Mouse (Mus musculus): ENCODE measurements around the gene Zfp787.
"Not testable (repeated sequence)": the region's sequence is repeated elsewhere in the genome, so short reads cannot be mapped to it uniquely, and the experiment has no call there.

Gene Zfp787

GRCm38 (mm10) chr7:6161541-6161940 lies 5.7 kb upstream of the Zfp787 start:
- peak; percentile 31 for DNase-seq

DNA sequence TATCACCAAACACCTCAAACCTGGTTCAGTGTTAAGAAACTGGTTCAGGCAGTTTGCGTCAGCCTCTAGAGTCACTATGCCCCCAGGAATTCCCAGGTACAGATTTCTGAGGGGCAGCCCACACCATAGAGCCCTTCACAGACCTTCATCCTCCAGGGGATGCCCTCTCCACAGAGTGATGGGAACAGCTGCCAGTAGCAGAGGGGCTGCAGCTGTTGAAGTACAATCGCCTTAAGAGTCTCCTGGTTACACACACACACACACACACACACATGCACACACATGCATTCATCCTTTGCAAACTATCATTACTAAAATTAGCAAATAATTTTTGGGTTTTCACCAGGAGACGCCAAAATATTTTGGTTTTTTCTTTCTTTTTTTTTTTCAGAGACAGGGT lies 3.8 kb upstream of the Zfp787 start:
- no peak for DNase-seq

GRCm38 (mm10) chr7:6157479-6157878 lies 1.7 kb upstream of the Zfp787 start:
- no peak for DNase-seq

GRCm38 (mm10) chr7:6156901-6157472 lies 1.2 kb upstream of the Zfp787 start:
- DNase-seq: no peak

- DNase-seq: peak; percentile 83
Observed at GRCm38 (mm10) chr7:6155031-6155872, 545 bp downstream of the Zfp787 start.

- no peak for DNase-seq
Observed at GRCm38 (mm10) chr7:6154164-6154563, 1.6 kb downstream of the Zfp787 start.

GRCm38 (mm10) chr7:6153131-6153530 lies 2.7 kb downstream of the Zfp787 start:
- DNase-seq: no peak

GRCm38 (mm10) chr7:6152036-6152435 lies 3.8 kb downstream of the Zfp787 start:
- DNase-seq: no peak

DNA sequence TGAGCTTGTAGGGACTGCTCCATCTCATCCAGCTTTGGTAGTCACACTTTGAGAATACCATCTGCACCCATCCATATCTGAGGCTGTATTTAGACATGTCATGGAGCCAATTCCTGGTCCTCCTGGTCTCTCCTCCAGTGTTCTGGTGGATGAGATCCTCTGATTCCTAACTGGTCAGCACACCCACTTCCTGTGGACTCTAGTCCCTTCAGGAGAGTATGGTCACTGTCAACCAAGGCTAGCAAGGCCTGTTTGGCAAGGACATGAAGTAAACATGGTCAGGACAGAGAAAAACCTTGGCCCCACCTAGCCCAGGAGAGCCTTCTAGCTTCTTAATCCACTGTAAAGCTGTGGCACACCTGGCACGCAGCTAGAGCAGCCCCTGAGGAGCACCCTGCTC lies 4.5 kb downstream of the Zfp787 start:
- no peak for DNase-seq

GRCm38 (mm10) chr7:6147688-6148087 lies 8.1 kb downstream of the Zfp787 start:
- DNase-seq: no peak

- DNase-seq: no peak
Observed at GRCm38 (mm10) chr7:6146982-6147325, 8.8 kb downstream of the Zfp787 start.

DNA sequence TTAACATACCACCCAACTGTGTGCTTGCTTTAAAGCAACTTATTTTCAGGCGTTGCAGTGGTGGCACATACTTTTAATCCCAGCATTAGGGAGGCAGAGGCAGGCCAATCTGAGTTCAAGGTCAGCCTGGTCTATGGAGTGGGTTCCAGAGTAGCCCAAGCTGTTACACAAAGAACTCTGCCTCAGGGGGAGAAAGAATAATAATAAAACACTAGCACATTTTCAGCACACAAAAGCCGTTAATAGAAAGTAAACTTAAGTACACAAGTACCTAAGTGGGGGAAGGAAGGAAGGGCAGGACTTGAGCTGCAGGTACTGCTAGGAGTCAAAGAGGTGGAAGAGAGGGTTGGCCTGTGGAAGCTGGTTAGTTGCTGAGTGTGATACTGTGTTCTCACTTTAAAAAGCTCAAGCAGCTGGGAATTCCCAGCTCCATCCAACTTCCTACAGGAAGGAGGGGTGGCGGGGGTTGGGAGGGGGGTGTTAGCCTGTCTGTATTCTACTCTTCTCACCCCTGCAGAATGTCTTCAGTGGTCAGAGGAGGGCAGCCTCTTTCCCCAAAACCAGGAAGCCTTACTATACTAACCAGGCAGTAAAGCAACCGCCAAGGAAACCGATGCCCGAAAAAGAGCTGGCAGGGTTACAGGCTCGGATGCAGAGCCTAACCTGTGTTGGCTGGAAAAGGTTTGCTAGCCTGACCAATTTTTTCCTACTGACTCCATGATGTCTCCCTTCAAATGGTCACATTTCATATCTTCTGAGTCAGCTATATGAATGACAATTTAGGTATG lies 9.4 kb downstream of the Zfp787 start:
- no peak for DNase-seq

GRCm38 (mm10) chr7:6145423-6146188 lies 10.2 kb downstream of the Zfp787 start:
- no peak for DNase-seq

DNA sequence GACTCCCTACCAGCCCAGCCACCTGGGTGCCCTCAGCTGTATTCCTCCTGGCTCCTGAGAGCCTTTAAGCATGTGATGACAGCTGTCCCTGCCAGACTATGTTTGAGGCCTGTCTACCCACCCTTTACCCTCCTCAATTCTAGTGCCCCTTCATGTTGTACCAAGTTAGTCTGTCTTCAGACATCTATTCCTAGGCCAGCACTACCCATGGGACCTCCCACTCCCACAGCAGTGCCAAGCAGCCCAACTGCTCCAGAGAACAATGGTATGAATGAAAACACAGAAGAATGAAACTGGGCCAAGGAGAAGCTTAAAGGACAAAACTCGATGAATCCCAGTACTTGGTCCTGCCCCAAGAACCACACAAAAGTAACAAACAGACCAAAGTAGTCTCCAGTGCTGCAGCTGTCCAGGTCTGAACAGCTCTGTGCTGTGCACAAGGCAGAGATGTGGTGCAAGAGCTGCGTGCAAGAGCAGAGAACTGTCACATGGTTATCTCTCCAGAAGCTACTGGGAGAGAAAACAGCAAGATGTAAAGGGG lies 11.7 kb downstream of the Zfp787 start:
- no peak for DNase-seq

GRCm38 (mm10) chr7:6139295-6139694 lies 16.5 kb downstream of the Zfp787 start:
- no peak for DNase-seq

DNA sequence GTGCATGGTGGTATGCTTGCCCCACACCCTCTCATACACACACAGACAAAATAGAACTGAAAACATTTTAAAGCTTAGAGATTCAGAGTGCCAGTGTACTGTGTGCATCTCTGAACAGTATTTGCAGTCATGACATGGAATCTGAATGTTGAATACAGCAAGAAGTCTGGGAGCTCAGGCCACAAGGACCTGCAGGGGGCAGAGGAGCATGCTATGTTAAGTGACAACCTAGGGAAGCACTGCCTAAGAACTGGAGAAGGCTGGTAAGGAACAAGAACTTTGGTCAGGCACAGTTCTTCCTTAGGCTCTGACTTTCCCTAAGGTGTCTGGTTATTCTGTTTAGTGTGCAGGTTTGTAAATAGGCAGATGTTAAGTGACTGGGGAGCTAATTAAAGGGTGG lies 19.3 kb downstream of the Zfp787 start:
- no peak for DNase-seq

- no peak for DNase-seq
Observed at GRCm38 (mm10) chr7:6132646-6133045, 23.2 kb downstream of the Zfp787 start.

GRCm38 (mm10) chr7:6130346-6130745 lies 25.5 kb downstream of the Zfp787 start:
- no peak for DNase-seq

- DNase-seq: peak; percentile 86
Observed at GRCm38 (mm10) chr7:6126690-6127448, 28.9 kb downstream of the Zfp787 start.

DNA sequence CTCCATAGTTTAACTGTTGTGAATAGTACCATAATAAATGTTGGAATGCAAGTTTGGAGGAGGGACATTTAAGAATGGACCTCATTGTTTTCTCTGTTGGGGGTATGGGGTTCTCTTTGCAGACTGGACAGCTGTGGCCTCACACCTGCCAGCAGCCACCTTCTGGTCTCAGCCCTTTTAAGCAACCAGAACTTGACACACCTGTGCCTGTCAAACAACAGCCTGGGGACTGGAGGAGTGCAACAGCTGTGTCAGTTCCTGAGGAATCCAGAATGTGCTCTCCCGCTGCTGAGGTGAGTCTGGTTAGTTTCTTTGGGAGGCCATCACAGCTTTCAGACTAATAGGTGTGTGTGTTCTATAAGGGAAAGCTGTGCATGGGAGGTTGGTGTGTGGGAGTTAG lies 34.7 kb downstream of the Zfp787 start:
- not testable (repeated sequence) for DNase-seq

GRCm38 (mm10) chr7:6120104-6120503 lies 35.7 kb downstream of the Zfp787 start:
- not testable (repeated sequence) for DNase-seq

DNA sequence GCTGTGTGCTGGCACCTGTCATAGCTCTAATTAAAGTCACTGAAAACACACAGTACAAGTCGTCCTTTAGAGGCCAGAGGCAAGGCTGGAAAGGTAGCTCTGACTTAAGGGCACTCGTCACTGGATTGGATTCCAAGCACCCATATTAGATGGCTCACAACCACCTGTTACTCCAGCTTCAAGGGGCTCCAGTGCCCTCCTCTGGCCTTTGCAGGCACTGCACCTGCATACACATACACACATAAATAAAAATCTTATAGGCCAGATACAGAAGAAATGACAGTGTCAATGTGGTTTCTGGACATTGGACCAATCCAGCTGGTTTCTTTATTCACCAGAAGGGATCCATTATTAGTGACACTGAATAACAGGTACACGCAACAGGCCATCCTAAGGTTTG lies 36.3 kb downstream of the Zfp787 start:
- DNase-seq: no peak

Data from lung, postnatal 10 days (tissue).